Mouse (Mus musculus) forebrain, postnatal 0 days (tissue): Measurements from ENCODE around the gene Klhdc7b. TPM values are rescaled to one million over a fixed set of nuclear protein-coding genes. Genes with fewer than 3 reads are reported as not detected.
A peak's percentile ranks its signal among the peaks of the same experiment; 100 is the strongest.

ENCODE experiments used
- ATAC-seq: fragments of 200-750 bp; cut with Nextera tagmentation; 2 replicates; pipeline ENCODE4 v1.8.0; 2017; ENCODE audit warnings: mild to moderate bottlenecking, moderate library complexity
- DNase-seq: peaks from one replicate; pipeline ENCODE4 v3.0.0-alpha.2; 2015
- H3K27ac ChIP-seq: fragments of 300-500 bp; sonication (generic); 2 replicates; pipeline ENCODE4 v1.5.1; 2014; ENCODE audit warnings: low read depth, mild to moderate bottlenecking, antibody characterized with exemption, low read length, moderate library complexity, mixed read lengths
- H3K27me3 ChIP-seq: fragments of 300-500 bp; sonication (generic); 2 replicates; pipeline ENCODE4 v1.6.1; 2014; ENCODE audit warnings: mild to moderate bottlenecking, low read length, mixed read lengths; ENCODE audit not compliant: insufficient read depth
- H3K36me3 ChIP-seq: fragments of 300-500 bp; sonication (generic); 2 replicates; pipeline ENCODE4 v1.6.1; 2014; ENCODE audit warnings: mild to moderate bottlenecking, moderate library complexity; ENCODE audit not compliant: insufficient read depth
- H3K4me1 ChIP-seq: fragments of 300-500 bp; sonication (generic); 2 replicates; pipeline ENCODE4 v1.6.1; 2014; ENCODE audit warnings: antibody characterized with exemption; ENCODE audit not compliant: insufficient read depth
- H3K4me2 ChIP-seq: fragments of 300-500 bp; sonication (generic); 2 replicates; pipeline ENCODE4 v1.6.1; 2014; ENCODE audit warnings: low read depth, mild to moderate bottlenecking, moderate library complexity
- H3K4me3 ChIP-seq: fragments of 300-500 bp; sonication (generic); 2 replicates; pipeline ENCODE4 v1.5.1; 2014; ENCODE audit warnings: low read depth, low read length, mixed read lengths
- H3K9ac ChIP-seq: fragments of 300-500 bp; sonication (generic); 2 replicates; pipeline ENCODE4 v1.6.1; 2014; ENCODE audit warnings: mild to moderate bottlenecking
- H3K9me3 ChIP-seq: fragments of 300-500 bp; sonication (generic); 2 replicates; pipeline ENCODE4 v1.6.1; 2016; ENCODE audit warnings: low read length
- CTCF ChIP-seq: sonication (generic); IDR thresholded peaks from 2 replicates; pipeline ENCODE4 v1.5.1; 2016; ENCODE audit warnings: antibody characterized with exemption, control low read depth, low read depth
- WGBS: fragments of 180-500 bp; shearing (Covaris S2); extraction: QIAGEN DNeasy Blood & Tissue Kit; methylation state at CpG from one replicate; pipeline ENCODE4 v1.1.7; 2014; 5-methylcytosine and 5-hydroxymethylcytosine counted together
- polyA plus RNA-seq: library from polyadenylated mRNA; unstranded; fragments of >200 nt; fragmentation: Nextera tagmentation; extraction: Ambion mirVana; gene quantifications from 2 replicates; pipeline ENCODE4 v1.2.1, GENCODE M21; 2015
- total RNA-seq: library from RNA; depleted of rRNA; stranded (reverse); fragments of >200 nt; gene quantifications from 2 replicates; pipeline ENCODE4 v1.2.3, GENCODE M21; 2014

The Klhdc7b gene
- total and polyA plus RNA-seq, 2 experiments from 2014 or later: 0.10 to 0.11 TPM

DNA sequence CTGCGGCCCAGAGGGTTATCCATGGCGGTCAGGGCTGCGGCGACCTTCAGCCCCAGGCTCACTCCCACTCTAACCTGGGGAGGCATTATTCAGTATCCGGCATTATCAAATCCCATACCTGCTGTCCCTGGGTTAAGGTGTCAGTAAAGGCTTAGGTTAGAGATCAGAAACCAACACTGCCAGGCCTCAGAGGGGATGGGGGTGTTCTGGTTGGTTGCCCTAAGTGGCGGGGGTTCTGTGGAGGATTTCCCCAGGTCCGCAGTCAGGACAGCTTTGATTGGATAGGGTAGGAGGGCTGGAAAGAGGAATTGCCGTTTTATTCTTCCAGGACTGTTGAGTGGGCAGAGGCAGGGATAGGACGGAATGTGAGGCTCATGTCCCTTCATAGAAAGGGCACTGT is 10.4 kb upstream of the Klhdc7b start:
- Histone ChIP-seq H3K27me3 (peaks cover 27% of the 10 kb centered on the region), H3K9ac (peak overlapping the region; percentile 92), H3K4me1 (peaks cover 7% of the 10 kb centered on the region; the same call in 1 of the 2 replicates), H3K9me3 (no peaks in the 10 kb centered on the region), H3K4me3 (peak overlapping the region; percentile 70), H3K27ac (peak overlapping the region; percentile 91), H3K4me2 (peak overlapping the region; percentile 78), H3K36me3 (peaks cover 30% of the 10 kb centered on the region)
- no peak for TF ChIP-seq CTCF
- DNase-seq: no peak
- 49% methylated on average over 9 of the region's 9 CpGs for WGBS
- no peak for ATAC-seq

DNA sequence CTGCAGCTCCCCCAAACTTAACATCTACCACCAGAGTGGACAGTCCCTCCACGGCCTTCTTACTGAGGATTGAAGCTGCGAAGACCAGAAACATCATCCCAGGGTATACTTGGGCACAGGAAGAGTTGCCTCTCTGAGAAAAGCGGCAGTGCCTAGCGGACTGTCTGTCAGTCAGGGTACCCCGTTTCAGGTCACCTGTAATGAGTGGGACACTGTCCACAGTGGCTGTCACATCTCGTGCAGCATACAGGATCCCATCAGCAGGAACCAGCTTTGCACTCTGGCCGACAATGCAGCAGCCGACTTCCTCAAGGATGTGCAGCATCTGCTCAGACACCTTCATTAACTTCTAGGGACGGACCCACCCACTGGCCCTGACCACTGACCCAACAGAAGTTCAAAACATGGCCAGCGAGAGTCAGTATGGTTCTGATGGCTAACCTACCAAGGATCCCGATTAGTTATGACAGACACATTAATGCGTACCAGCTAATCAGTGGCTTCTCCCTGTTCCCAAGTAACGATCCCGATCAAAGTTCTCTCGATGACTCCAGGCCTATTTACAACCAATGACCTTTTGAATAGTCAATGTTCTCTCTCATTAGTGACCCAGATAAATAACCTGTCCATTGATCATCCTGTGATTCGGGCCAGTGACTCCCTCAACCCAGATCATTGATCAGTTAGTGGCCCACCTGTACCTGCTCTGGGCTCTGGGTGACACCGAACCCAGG is 9.7 kb upstream of the Klhdc7b start:
- 94% methylated on average over 17 of the region's 17 CpGs for WGBS
- Histone ChIP-seq H3K4me3 (no peak overlapping the region), H3K27ac (no peak overlapping the region), H3K4me2 (0 out of 2 replicates have a peak overlapping the region, but pooled peaks have one; percentile 78), H3K4me1 (peaks cover 7% of the 10 kb centered on the region; the same call in 1 of the 2 replicates), H3K27me3 (peaks cover 29% of the 10 kb centered on the region), H3K9ac (no peak overlapping the region), H3K9me3 (no peaks in the 10 kb centered on the region), H3K36me3 (peaks cover 24% of the 10 kb centered on the region)
- DNase-seq (no peak), ATAC-seq (no peak)
- TF ChIP-seq CTCF: no peak

DNA sequence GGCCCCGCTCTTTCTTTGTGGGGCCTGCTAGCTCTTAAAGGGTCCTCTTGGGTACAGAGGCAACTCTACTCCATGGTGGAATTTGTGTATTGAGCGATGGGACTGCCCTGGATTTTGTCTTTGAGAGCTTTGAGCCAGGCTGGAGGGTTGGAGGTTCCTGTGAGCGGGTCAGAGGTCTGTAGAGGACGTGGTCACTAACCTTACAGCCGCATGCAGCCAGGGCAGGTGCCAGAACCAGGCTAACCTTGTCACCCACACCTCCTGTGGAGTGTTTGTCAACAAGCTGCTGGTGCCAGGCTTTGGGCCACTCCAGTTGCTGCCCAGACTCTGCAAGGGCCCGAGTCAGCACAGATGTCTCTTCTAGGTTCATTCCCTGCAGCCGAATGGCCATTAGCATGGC is 8.7 kb upstream of the Klhdc7b start:
- H3K9me3 ChIP-seq: no peaks in the 10 kb centered on the region
- peaks cover 7% of the 10 kb centered on the region; the same call in 1 of the 2 replicates for H3K4me1 ChIP-seq
- WGBS: 83% methylated on average over 7 of the region's 7 CpGs
- no peak for DNase-seq
- no peak overlapping the region for H3K4me3 ChIP-seq
- no peak overlapping the region for H3K27ac ChIP-seq
- TF ChIP-seq CTCF: no peak
- H3K4me2 ChIP-seq: no peak overlapping the region
- H3K9ac ChIP-seq: no peak overlapping the region
- H3K27me3 ChIP-seq: peaks cover 32% of the 10 kb centered on the region
- ATAC-seq: no peak
- H3K36me3 ChIP-seq: peaks cover 13% of the 10 kb centered on the region

DNA sequence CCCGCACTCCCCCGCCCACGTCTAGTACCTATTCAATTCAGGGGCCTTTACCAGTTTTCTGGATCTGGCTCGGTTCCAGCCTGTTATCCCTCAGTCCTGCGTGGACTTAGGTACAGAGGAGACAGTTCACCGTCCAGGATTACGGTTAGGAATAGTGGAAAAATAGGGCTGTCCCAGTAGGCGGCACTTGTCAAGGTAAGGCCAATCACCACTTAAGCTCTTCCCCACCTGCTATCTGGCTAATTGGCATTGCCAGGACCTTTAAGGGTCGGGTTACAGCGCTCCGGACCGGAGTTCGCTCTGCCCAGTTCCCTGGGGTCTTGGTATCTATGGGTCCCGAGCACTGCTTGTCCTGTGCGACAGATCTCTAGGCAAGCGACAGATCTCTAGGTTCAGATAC is 7.8 kb upstream of the Klhdc7b start, which contains the start of gene Tymp:
Gene Tymp, minus strand, starts transcription at position 83 of the 400 bp plus-strand sequence.
- Histone ChIP-seq H3K4me3 (no peak within 1 kb of the TSS), H3K36me3 (peaks cover 4% of the 10 kb centered on the region), H3K4me1 (peaks cover 7% of the 10 kb centered on the region; the same call in 1 of the 2 replicates), H3K9ac (no peak within 1 kb of the TSS), H3K9me3 (no peaks in the 10 kb centered on the region), H3K27ac (no peak within 1 kb of the TSS), H3K27me3 (peaks cover 32% of the 10 kb centered on the region), H3K4me2 (no peak within 1 kb of the TSS)
- whole genome bisulfite sequencing: 23% methylated on average over 16 of the region's 16 CpGs
- DNase-seq (no peak), ATAC-seq (no peak)
- TF ChIP-seq CTCF: no peak

DNA sequence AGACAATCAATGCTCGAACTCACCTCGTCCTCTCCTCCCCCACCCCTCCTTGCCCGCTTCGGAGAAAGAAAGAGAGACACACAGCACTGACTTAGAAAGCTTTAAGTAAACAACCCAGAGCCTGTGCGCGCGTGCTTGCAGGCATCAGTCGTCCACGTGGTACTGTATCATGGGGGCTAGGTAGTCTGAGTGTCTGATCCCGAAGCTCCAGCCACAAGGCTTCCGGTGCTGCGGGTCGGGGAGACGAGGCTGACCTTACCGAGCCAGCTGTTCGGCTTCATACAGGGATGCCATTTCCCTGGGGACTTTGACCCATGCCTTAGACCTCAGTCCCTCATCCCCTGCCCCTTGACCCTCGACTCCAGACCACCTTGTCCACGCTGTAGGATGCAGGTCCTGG is 7.4 kb upstream of the Klhdc7b start:
- TF ChIP-seq CTCF: no peak

DNA sequence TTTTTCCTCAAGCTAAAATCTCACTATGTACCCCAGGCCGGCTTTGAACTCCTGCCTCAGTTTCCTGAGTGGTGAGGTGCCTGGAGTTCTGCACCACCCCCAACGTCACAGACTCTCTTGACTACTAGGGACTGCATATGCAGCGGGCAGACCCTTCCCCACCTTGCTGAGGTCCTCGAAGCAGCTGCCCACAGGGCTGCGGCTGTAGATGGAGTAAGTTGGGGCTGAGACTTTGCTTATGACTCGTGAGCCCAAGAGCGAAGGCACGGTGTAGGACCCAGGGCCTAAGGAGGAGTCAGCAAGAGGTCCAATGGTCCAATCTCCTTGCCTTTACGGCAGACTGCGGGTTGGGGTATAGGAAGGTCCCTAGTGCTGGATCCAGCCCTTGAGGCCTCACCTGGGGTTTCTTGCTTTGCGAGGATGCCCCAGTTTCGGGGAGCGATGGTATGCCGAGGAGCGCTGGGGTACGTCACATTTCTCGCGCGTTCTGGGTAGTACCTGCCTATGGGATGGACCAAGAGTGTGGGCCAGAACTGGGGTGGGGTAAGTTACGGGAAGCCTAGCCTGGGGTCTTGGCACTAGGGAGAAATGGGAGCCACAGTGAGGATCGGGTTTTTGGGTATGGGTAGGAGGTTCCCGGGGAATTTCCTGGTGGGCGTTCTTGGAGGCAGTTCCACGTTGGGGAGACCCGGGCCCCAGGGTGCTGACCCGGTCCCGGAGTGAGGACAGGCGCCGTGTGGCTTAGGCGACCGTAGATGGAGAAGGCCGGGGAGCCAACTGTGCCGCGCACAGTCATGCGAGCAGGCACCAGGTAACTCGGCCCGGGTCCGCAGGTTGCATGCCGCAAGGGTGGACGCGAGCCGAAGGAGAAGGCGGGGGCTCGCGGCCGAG is 6.5 kb upstream of the Klhdc7b start:
- DNase-seq (no peak), ATAC-seq (no peak)
- Histone ChIP-seq H3K9ac (peak overlapping the region; percentile 35), H3K4me3 (peak overlapping the region; percentile 37), H3K27ac (no peak overlapping the region), H3K9me3 (no peaks in the 10 kb centered on the region), H3K27me3 (peaks cover 32% of the 10 kb centered on the region), H3K4me1 (0 out of 2 replicates have a peak, but pooled peaks cover 4% of the 10 kb centered on the region), H3K36me3 (no peaks in the 10 kb centered on the region), H3K4me2 (peak overlapping the region; percentile 53)
- WGBS: 12% methylated on average over 46 of the region's 46 CpGs
- TF ChIP-seq CTCF: no peak

More for the DNA sequence above, 7.4 kb upstream of the Klhdc7b start:
- Histone ChIP-seq H3K27me3 (peaks cover 32% of the 10 kb centered on the region), H3K27ac (no peak overlapping the region), H3K4me3 (no peak overlapping the region), H3K4me1 (peaks cover 7% of the 10 kb centered on the region; the same call in 1 of the 2 replicates), H3K9ac (no peak overlapping the region), H3K36me3 (no peaks in the 10 kb centered on the region), H3K9me3 (no peaks in the 10 kb centered on the region), H3K4me2 (no peak overlapping the region)
- ATAC-seq (no peak), DNase-seq (no peak)
- 8% methylated on average over 18 of the region's 18 CpGs for WGBS
